Mouse (Mus musculus): ENCODE data around the gene Olfr1502. TPM values are rescaled to one million over a fixed set of nuclear protein-coding genes. Genes with fewer than 3 reads are reported as not detected.
"Not testable (repeated sequence)": the region's sequence is repeated elsewhere in the genome, so short reads cannot be mapped to it uniquely, and the experiment has no call there.

Olfr1502 gene
- polyA plus RNA-seq (2014; fragmentation: Nextera tagmentation; extraction: Ambion mirVana), result not detected in 2 replicates

GRCm38 (mm10) chr19:13861495-13861894 lies at the start of gene Olfr1502:
Gene Olfr1502 (plus strand): TSS chr19:13861795.
- Histone ChIP-seq H3K9ac (replicated peaks; ENCODE audit: low read depth, low read length) (no peak within 1 kb of the TSS), H3K4me2 (replicated peaks; ENCODE audit: low read depth, low read length) (no peak within 1 kb of the TSS), H3K27ac (ENCODE audit: low read length) (no peak within 1 kb of the TSS), H3K36me3 (ENCODE audit: control insufficient read depth, insufficient read depth, low read length) (no peaks in the 10 kb centered on the region), H3K27me3 (ENCODE audit: control insufficient read depth, insufficient read depth, low read length) (no peaks in the 10 kb centered on the region), H3K4me1 (ENCODE audit: control insufficient read depth, insufficient read depth, low read length) (no peaks in the 10 kb centered on the region), H3K4me3 (ENCODE audit: low read depth, low read length) (no peak within 1 kb of the TSS), H3K9me3 (ENCODE audit: control insufficient read depth, low read depth, low read length) (no peaks in the 10 kb centered on the region)
- WGBS, result 91% methylated on average over 1 of the region's 1 CpGs
- ATAC-seq (ENCODE audit: insufficient number of reproducible peaks, insufficient read depth, low FRiP score, low read depth), result no peak

DNA sequence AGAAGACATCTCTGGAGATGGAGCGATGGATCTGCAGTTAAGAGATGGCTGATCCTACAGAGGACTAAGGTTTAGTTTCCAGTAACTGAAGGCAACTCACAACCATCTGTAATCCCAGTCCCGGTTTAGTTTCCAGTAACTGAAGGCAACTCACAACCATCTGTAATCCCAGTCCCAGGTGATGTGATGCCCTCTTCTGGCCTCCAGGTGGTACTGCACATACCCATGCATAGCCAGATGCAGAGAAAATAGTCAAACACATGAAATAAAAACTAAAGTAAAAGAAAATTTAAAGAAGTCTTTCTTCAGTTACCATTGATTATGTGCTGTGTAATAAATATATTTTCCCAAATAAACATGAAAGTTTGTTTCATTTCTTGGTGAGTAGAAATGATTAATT lies 48.8 kb upstream of the Olfr1502 start:
- Histone ChIP-seq H3K9me3 (ENCODE audit: control insufficient read depth, low read depth, low read length) (no peaks in the 10 kb centered on the region), H3K27ac (ENCODE audit: low read length) (no peak overlapping the region), H3K4me3 (ENCODE audit: low read depth, low read length) (no peak overlapping the region), H3K9ac (replicated peaks; ENCODE audit: low read depth, low read length) (no peak overlapping the region), H3K36me3 (ENCODE audit: control insufficient read depth, insufficient read depth, low read length) (no peaks in the 10 kb centered on the region), H3K27me3 (ENCODE audit: control insufficient read depth, insufficient read depth, low read length) (no peaks in the 10 kb centered on the region), H3K4me2 (replicated peaks; ENCODE audit: low read depth, low read length) (no peak overlapping the region), H3K4me1 (ENCODE audit: control insufficient read depth, insufficient read depth, low read length) (no peaks in the 10 kb centered on the region)
- ATAC-seq (ENCODE audit: insufficient number of reproducible peaks, insufficient read depth, low FRiP score, low read depth), result no peak
- 53% methylated on average over 2 of the region's 2 CpGs for WGBS

DNA sequence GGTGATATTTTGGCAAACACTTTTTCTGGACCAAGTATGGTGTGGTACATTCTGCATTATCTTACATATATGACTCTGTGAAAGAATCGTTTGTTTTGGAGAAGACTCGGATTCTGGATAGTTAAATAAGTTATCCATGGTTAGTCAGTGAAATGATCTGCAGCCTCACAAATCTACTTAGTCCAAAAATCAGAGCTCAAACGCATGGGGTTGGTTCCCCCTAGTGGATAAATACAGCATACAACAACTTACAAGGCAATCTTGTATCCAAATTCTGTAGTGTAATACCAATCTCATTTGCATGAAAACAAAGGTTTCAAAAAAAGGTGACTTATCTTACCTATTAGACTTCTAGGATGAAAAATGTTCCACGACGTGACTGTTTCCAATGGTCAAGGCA lies 42.8 kb upstream of the Olfr1502 start:
- no peak for ATAC-seq (ENCODE audit: insufficient number of reproducible peaks, insufficient read depth, low FRiP score, low read depth)
- Histone ChIP-seq H3K4me2 (replicated peaks; ENCODE audit: low read depth, low read length) (no peak overlapping the region), H3K9me3 (ENCODE audit: control insufficient read depth, low read depth, low read length) (no peaks in the 10 kb centered on the region), H3K27ac (ENCODE audit: low read length) (no peak overlapping the region), H3K4me3 (ENCODE audit: low read depth, low read length) (no peak overlapping the region), H3K27me3 (ENCODE audit: control insufficient read depth, insufficient read depth, low read length) (no peaks in the 10 kb centered on the region), H3K4me1 (ENCODE audit: control insufficient read depth, insufficient read depth, low read length) (no peaks in the 10 kb centered on the region), H3K9ac (replicated peaks; ENCODE audit: low read depth, low read length) (no peak overlapping the region), H3K36me3 (ENCODE audit: control insufficient read depth, insufficient read depth, low read length) (no peaks in the 10 kb centered on the region)
- 29% methylated on average over 5 of the region's 5 CpGs for WGBS

GRCm38 (mm10) chr19:13819347-13819746 lies 42.2 kb upstream of the Olfr1502 start, which contains the start of gene Olfr1499:
Gene Olfr1499 (minus strand): TSS chr19:13819447.
- no peak within 1 kb of the TSS for H3K4me3 ChIP-seq (ENCODE audit: low read depth, low read length)
- ATAC-seq (ENCODE audit: insufficient number of reproducible peaks, insufficient read depth, low FRiP score, low read depth), result no peak
- H3K4me1 ChIP-seq (ENCODE audit: control insufficient read depth, insufficient read depth, low read length), result no peaks in the 10 kb centered on the region
- no peaks in the 10 kb centered on the region for H3K27me3 ChIP-seq (ENCODE audit: control insufficient read depth, insufficient read depth, low read length)
- H3K9me3 ChIP-seq (ENCODE audit: control insufficient read depth, low read depth, low read length), result no peaks in the 10 kb centered on the region
- H3K36me3 ChIP-seq (ENCODE audit: control insufficient read depth, insufficient read depth, low read length), result no peaks in the 10 kb centered on the region
- no peak within 1 kb of the TSS for H3K27ac ChIP-seq (ENCODE audit: low read length)
- H3K4me2 ChIP-seq (replicated peaks; ENCODE audit: low read depth, low read length), result no peak within 1 kb of the TSS
- no peak within 1 kb of the TSS for H3K9ac ChIP-seq (replicated peaks; ENCODE audit: low read depth, low read length)

DNA sequence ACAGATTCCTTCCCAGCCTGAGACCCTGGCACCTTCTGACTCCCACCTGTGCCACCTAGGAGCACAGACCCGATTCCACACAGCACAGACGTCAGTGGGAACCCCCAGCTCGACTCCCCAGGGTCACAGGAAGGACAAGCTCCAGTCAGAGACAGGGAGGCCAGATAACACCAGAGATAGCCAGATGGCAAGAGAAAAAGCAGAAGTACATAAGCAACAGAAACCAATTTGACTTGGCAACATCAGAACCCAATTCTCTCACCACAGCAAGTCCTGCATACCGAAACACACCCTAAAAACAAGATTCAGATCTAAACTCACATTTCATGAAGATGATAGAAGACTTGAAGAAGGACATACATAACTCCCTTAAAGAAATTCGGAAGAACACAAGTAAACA lies 40.7 kb upstream of the Olfr1502 start:
- Histone ChIP-seq H3K9me3 (ENCODE audit: control insufficient read depth, low read depth, low read length) (no peaks in the 10 kb centered on the region), H3K4me3 (ENCODE audit: low read depth, low read length) (no peak overlapping the region), H3K4me1 (ENCODE audit: control insufficient read depth, insufficient read depth, low read length) (no peaks in the 10 kb centered on the region), H3K27me3 (ENCODE audit: control insufficient read depth, insufficient read depth, low read length) (no peaks in the 10 kb centered on the region), H3K4me2 (replicated peaks; ENCODE audit: low read depth, low read length) (no peak overlapping the region), H3K9ac (replicated peaks; ENCODE audit: low read depth, low read length) (no peak overlapping the region), H3K27ac (ENCODE audit: low read length) (no peak overlapping the region), H3K36me3 (ENCODE audit: control insufficient read depth, insufficient read depth, low read length) (no peaks in the 10 kb centered on the region)
- no peak for ATAC-seq (ENCODE audit: insufficient number of reproducible peaks, insufficient read depth, low FRiP score, low read depth)
- 58% methylated on average over 5 of the region's 5 CpGs for WGBS

- no peaks in the 10 kb centered on the region for H3K27me3 ChIP-seq (ENCODE audit: control insufficient read depth, insufficient read depth, low read length)
- no peaks in the 10 kb centered on the region for H3K36me3 ChIP-seq (ENCODE audit: control insufficient read depth, insufficient read depth, low read length)
- no peak overlapping the region for H3K4me3 ChIP-seq (ENCODE audit: low read depth, low read length)
- H3K4me2 ChIP-seq (replicated peaks; ENCODE audit: low read depth, low read length), result no peak overlapping the region
- no peaks in the 10 kb centered on the region for H3K9me3 ChIP-seq (ENCODE audit: control insufficient read depth, low read depth, low read length)
- 80% methylated on average over 3 of the region's 3 CpGs for WGBS
- H3K27ac ChIP-seq (ENCODE audit: low read length), result no peak overlapping the region
- ATAC-seq (ENCODE audit: insufficient number of reproducible peaks, insufficient read depth, low FRiP score, low read depth), result no peak
- no peak overlapping the region for H3K9ac ChIP-seq (replicated peaks; ENCODE audit: low read depth, low read length)
- no peaks in the 10 kb centered on the region for H3K4me1 ChIP-seq (ENCODE audit: control insufficient read depth, insufficient read depth, low read length)
Observed at GRCm38 (mm10) chr19:13828447-13828846, 33.1 kb upstream of the Olfr1502 start.

DNA sequence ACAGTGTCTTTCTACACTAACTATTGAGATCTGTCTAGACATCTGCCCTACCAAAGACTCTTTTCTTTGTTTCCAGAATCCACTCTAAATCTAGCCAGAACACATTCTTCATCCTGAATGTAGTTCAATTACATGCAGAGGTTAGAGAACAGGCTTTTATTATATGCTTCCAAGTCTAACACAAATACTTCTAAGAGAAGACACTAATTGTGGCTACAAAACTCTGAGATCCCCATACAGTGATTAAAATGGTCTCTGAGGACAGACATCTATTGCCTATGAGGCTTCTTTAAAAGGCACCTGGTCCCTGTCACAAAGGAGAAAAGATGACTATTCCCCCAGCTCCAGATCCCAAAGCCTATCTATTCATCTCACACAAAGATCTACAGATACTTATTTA lies 31.2 kb upstream of the Olfr1502 start, which contains the start of gene Olfr1500:
TSS of gene Olfr1500 (minus strand) at position 101 of the 400 bp plus-strand sequence.
- Histone ChIP-seq H3K9me3 (ENCODE audit: control insufficient read depth, low read depth, low read length) (no peaks in the 10 kb centered on the region), H3K36me3 (ENCODE audit: control insufficient read depth, insufficient read depth, low read length) (no peaks in the 10 kb centered on the region), H3K4me2 (replicated peaks; ENCODE audit: low read depth, low read length) (no peak within 1 kb of the TSS), H3K4me3 (ENCODE audit: low read depth, low read length) (no peak within 1 kb of the TSS), H3K4me1 (ENCODE audit: control insufficient read depth, insufficient read depth, low read length) (no peaks in the 10 kb centered on the region), H3K27ac (ENCODE audit: low read length) (no peak within 1 kb of the TSS), H3K9ac (replicated peaks; ENCODE audit: low read depth, low read length) (no peak within 1 kb of the TSS), H3K27me3 (ENCODE audit: control insufficient read depth, insufficient read depth, low read length) (no peaks in the 10 kb centered on the region)
- ATAC-seq (ENCODE audit: insufficient number of reproducible peaks, insufficient read depth, low FRiP score, low read depth), result no peak

DNA sequence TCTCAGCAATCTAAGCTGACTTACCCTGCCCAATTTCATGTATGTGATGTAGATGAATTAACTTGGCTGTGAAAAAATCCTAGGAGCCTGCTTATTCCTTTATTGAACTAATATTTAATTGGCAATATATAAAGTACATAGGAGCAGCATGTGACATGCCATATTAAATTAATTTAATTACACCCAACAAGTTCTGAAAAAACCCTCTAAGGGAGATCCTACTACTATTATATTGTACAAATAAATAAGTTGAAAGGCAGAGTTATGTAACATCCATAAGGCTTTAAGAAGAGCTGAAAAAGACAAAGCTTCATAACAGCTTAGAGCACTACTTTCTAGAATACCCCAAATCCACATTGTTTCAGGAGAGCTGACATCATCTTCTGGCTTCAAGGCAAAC lies 11.0 kb upstream of the Olfr1502 start, which contains the start of gene Olfr1501:
TSS of gene Olfr1501 (minus strand) at position 101 of the 400 bp plus-strand sequence.
- not testable (repeated sequence) for H3K9ac ChIP-seq (replicated peaks; ENCODE audit: low read depth, low read length); H3K4me1 ChIP-seq (ENCODE audit: control insufficient read depth, insufficient read depth, low read length); H3K4me3 ChIP-seq (ENCODE audit: low read depth, low read length); H3K27ac ChIP-seq (ENCODE audit: low read length); H3K4me2 ChIP-seq (replicated peaks; ENCODE audit: low read depth, low read length); H3K36me3 ChIP-seq (ENCODE audit: control insufficient read depth, insufficient read depth, low read length); H3K27me3 ChIP-seq (ENCODE audit: control insufficient read depth, insufficient read depth, low read length); ATAC-seq (ENCODE audit: insufficient number of reproducible peaks, insufficient read depth, low FRiP score, low read depth); H3K9me3 ChIP-seq (ENCODE audit: control insufficient read depth, low read depth, low read length)

- Histone ChIP-seq H3K4me1 (ENCODE audit: control insufficient read depth, insufficient read depth, low read length) (no peaks in the 10 kb centered on the region), H3K9ac (replicated peaks; ENCODE audit: low read depth, low read length) (no peak within 1 kb of the TSS), H3K4me3 (ENCODE audit: low read depth, low read length) (no peak within 1 kb of the TSS), H3K9me3 (ENCODE audit: control insufficient read depth, low read depth, low read length) (no peaks in the 10 kb centered on the region), H3K36me3 (ENCODE audit: control insufficient read depth, insufficient read depth, low read length) (no peaks in the 10 kb centered on the region), H3K27me3 (ENCODE audit: control insufficient read depth, insufficient read depth, low read length) (no peaks in the 10 kb centered on the region), H3K27ac (ENCODE audit: low read length) (no peak within 1 kb of the TSS), H3K4me2 (replicated peaks; ENCODE audit: low read depth, low read length) (no peak within 1 kb of the TSS)
- no peak for ATAC-seq (ENCODE audit: insufficient number of reproducible peaks, insufficient read depth, low FRiP score, low read depth)
- WGBS, result 58% methylated on average over 1 of the region's 1 CpGs
Observed at GRCm38 (mm10) chr19:13897828-13898227, 36.2 kb downstream of the Olfr1502 start, which contains the start of gene Olfr1504. Gene Olfr1504 (minus strand): TSS chr19:13897928.
